Mouse (Mus musculus): ENCODE results near the gene Fance. TPM values are rescaled to one million over a fixed set of nuclear protein-coding genes. Genes with fewer than 3 reads are reported as not detected.
"Not testable (repeated sequence)": the region's sequence is repeated elsewhere in the genome, so short reads cannot be mapped to it uniquely, and the experiment has no call there.

The Fance gene
- polyA plus RNA-seq, 1 experiment: 28.5 TPM

- TF ChIP-seq MYOG (IDR thresholded peaks at IDR 0.05; ENCODE audit: control insufficient read depth in 1 of 3, insufficient read depth in 1 of 3, insufficient read length in 2 of 3, low read depth in 2 of 3) (no peak), MAX (IDR thresholded peaks at IDR 0.05; ENCODE audit: low read depth) (no peak), POLR2AphosphoS2 (IDR thresholded peaks at IDR 0.05; ENCODE audit: insufficient read length, low read depth) (no peak), MYOD1 (IDR thresholded peaks at IDR 0.05; ENCODE audit: control insufficient read depth in 1 of 3, insufficient read length in 2 of 3, low read depth in 2 of 3) (no peak), USF1 (IDR thresholded peaks at IDR 0.05; ENCODE audit: low read depth) (no peak), TCF3 (IDR thresholded peaks at IDR 0.05; ENCODE audit: insufficient read length, low read depth) (no peak), E2F4 (IDR thresholded peaks at IDR 0.05; ENCODE audit: insufficient read depth) (no peak), TCF12 (IDR thresholded peaks at IDR 0.05; ENCODE audit: insufficient read depth, poor library complexity, severe bottlenecking) (no peak), CEBPB (IDR thresholded peaks at IDR 0.05; ENCODE audit: insufficient read depth, poor library complexity, severe bottlenecking) (no peak), POLR2A (IDR thresholded peaks at IDR 0.05; ENCODE audit: insufficient read length, low read depth) (no peak), REST (IDR thresholded peaks at IDR 0.05; ENCODE audit: insufficient read depth, insufficient read length) (no peak), SRF (IDR thresholded peaks at IDR 0.05; ENCODE audit: control insufficient read depth, insufficient read length, low read depth) (no peak)
- H3K4me3 ChIP-seq: no peak overlapping the region
- H3ac ChIP-seq (ENCODE audit: control insufficient read depth, insufficient read length): no peak overlapping the region
- H3K36me3 ChIP-seq (ENCODE audit: control insufficient read depth, insufficient read depth): peaks cover 6% of the 10 kb centered on the region
- H3K79me2 ChIP-seq (ENCODE audit: control insufficient read depth, insufficient read depth): peaks cover 3% of the 10 kb centered on the region
- no peak overlapping the region for H3K4me2 ChIP-seq (ENCODE audit: low read depth)
- H3K27me3 ChIP-seq (ENCODE audit: control insufficient read depth, insufficient read depth, insufficient read length): no peaks in the 10 kb centered on the region
These were observed 10.5 kb downstream of the Fance start for GRCm38 (mm10) chr17:28323786-28324185.

- not testable (repeated sequence) for H3K4me2 ChIP-seq (ENCODE audit: low read depth); H3K36me3 ChIP-seq (ENCODE audit: control insufficient read depth, insufficient read depth); H3K27me3 ChIP-seq (ENCODE audit: control insufficient read depth, insufficient read depth, insufficient read length); H3K4me3 ChIP-seq; H3K79me2 ChIP-seq (ENCODE audit: control insufficient read depth, insufficient read depth); H3ac ChIP-seq (ENCODE audit: control insufficient read depth, insufficient read length)
These were observed 11.1 kb downstream of the Fance start for GRCm38 (mm10) chr17:28324416-28324815.

GRCm38 (mm10) chr17:28325751-28326150 lies 12.4 kb downstream of the Fance start:
- no peak for TF ChIP-seq SRF (IDR thresholded peaks at IDR 0.05; ENCODE audit: control insufficient read depth, insufficient read length, low read depth)
- TF ChIP-seq TCF3 (IDR thresholded peaks at IDR 0.05; ENCODE audit: insufficient read length, low read depth): no peak
- TF ChIP-seq POLR2AphosphoS2 (IDR thresholded peaks at IDR 0.05; ENCODE audit: insufficient read length, low read depth): no peak
- TF ChIP-seq POLR2A (IDR thresholded peaks at IDR 0.05; ENCODE audit: insufficient read length, low read depth): no peak
- no peak for TF ChIP-seq TCF12 (IDR thresholded peaks at IDR 0.05; ENCODE audit: insufficient read depth, poor library complexity, severe bottlenecking)
- TF ChIP-seq MAX (IDR thresholded peaks at IDR 0.05; ENCODE audit: low read depth): no peak
- TF ChIP-seq E2F4 (IDR thresholded peaks at IDR 0.05; ENCODE audit: insufficient read depth): no peak
- no peak for TF ChIP-seq MYOG (IDR thresholded peaks at IDR 0.05; ENCODE audit: control insufficient read depth in 1 of 3, insufficient read depth in 1 of 3, insufficient read length in 2 of 3, low read depth in 2 of 3)
- no peak for TF ChIP-seq MYOD1 (IDR thresholded peaks at IDR 0.05; ENCODE audit: control insufficient read depth in 1 of 3, insufficient read length in 2 of 3, low read depth in 2 of 3)
- no peak for TF ChIP-seq CEBPB (IDR thresholded peaks at IDR 0.05; ENCODE audit: insufficient read depth, poor library complexity, severe bottlenecking)
- no peak for TF ChIP-seq USF1 (IDR thresholded peaks at IDR 0.05; ENCODE audit: low read depth)
- TF ChIP-seq REST (IDR thresholded peaks at IDR 0.05; ENCODE audit: insufficient read depth, insufficient read length): no peak
- H3ac ChIP-seq (ENCODE audit: control insufficient read depth, insufficient read length): no peak overlapping the region
- H3K27me3 ChIP-seq (ENCODE audit: control insufficient read depth, insufficient read depth, insufficient read length): no peaks in the 10 kb centered on the region
- peaks cover 20% of the 10 kb centered on the region for H3K79me2 ChIP-seq (ENCODE audit: control insufficient read depth, insufficient read depth)
- H3K36me3 ChIP-seq (ENCODE audit: control insufficient read depth, insufficient read depth): peaks cover 18% of the 10 kb centered on the region
- H3K4me2 ChIP-seq (ENCODE audit: low read depth): no peak overlapping the region
- no peak overlapping the region for H3K4me3 ChIP-seq

GRCm38 (mm10) chr17:28326951-28327350 lies 13.6 kb downstream of the Fance start:
- no peak for TF ChIP-seq MAX (IDR thresholded peaks at IDR 0.05; ENCODE audit: low read depth)
- TF ChIP-seq SRF (IDR thresholded peaks at IDR 0.05; ENCODE audit: control insufficient read depth, insufficient read length, low read depth): no peak
- no peak for TF ChIP-seq CEBPB (IDR thresholded peaks at IDR 0.05; ENCODE audit: insufficient read depth, poor library complexity, severe bottlenecking)
- TF ChIP-seq TCF12 (IDR thresholded peaks at IDR 0.05; ENCODE audit: insufficient read depth, poor library complexity, severe bottlenecking): no peak
- TF ChIP-seq REST (IDR thresholded peaks at IDR 0.05; ENCODE audit: insufficient read depth, insufficient read length): no peak
- no peak for TF ChIP-seq MYOD1 (IDR thresholded peaks at IDR 0.05; ENCODE audit: control insufficient read depth in 1 of 3, insufficient read length in 2 of 3, low read depth in 2 of 3)
- H3K4me2 ChIP-seq (ENCODE audit: low read depth): peak overlapping the region; percentile 95
- no peak overlapping the region for H3K4me3 ChIP-seq
- peaks cover 28% of the 10 kb centered on the region for H3K36me3 ChIP-seq (ENCODE audit: control insufficient read depth, insufficient read depth)
- H3K27me3 ChIP-seq (ENCODE audit: control insufficient read depth, insufficient read depth, insufficient read length): no peaks in the 10 kb centered on the region
- H3ac ChIP-seq (ENCODE audit: control insufficient read depth, insufficient read length): no peak overlapping the region
- H3K79me2 ChIP-seq (ENCODE audit: control insufficient read depth, insufficient read depth): peaks cover 20% of the 10 kb centered on the region

GRCm38 (mm10) chr17:28327673-28328325 lies 14.5 kb downstream of the Fance start:
- no peaks in the 10 kb centered on the region for H3K27me3 ChIP-seq (ENCODE audit: control insufficient read depth, insufficient read depth, insufficient read length)
- peak overlapping the region; percentile 91 for H3K4me3 ChIP-seq
- TF ChIP-seq SRF (IDR thresholded peaks at IDR 0.05; ENCODE audit: control insufficient read depth, insufficient read length, low read depth): peak; percentile 87
- TF ChIP-seq POLR2AphosphoS2 (IDR thresholded peaks at IDR 0.05; ENCODE audit: insufficient read length, low read depth): peak; percentile 49
- TF ChIP-seq MYOG (IDR thresholded peaks at IDR 0.05; ENCODE audit: control insufficient read depth in 1 of 3, insufficient read depth in 1 of 3, insufficient read length in 2 of 3, low read depth in 2 of 3): no peak
- no peak for TF ChIP-seq TCF12 (IDR thresholded peaks at IDR 0.05; ENCODE audit: insufficient read depth, poor library complexity, severe bottlenecking)
- TF ChIP-seq MAX (IDR thresholded peaks at IDR 0.05; ENCODE audit: low read depth): no peak
- TF ChIP-seq TCF3 (IDR thresholded peaks at IDR 0.05; ENCODE audit: insufficient read length, low read depth): no peak
- peak; percentile 88 for TF ChIP-seq CEBPB (IDR thresholded peaks at IDR 0.05; ENCODE audit: insufficient read depth, poor library complexity, severe bottlenecking)
- TF ChIP-seq REST (IDR thresholded peaks at IDR 0.05; ENCODE audit: insufficient read depth, insufficient read length): no peak
- TF ChIP-seq E2F4 (IDR thresholded peaks at IDR 0.05; ENCODE audit: insufficient read depth): no peak
- peak in 1 of 3 experiments; percentile 45 for TF ChIP-seq MYOD1 (IDR thresholded peaks at IDR 0.05; ENCODE audit: control insufficient read depth in 1 of 3, insufficient read length in 2 of 3, low read depth in 2 of 3)
- peak; percentile 15 for TF ChIP-seq POLR2A (IDR thresholded peaks at IDR 0.05; ENCODE audit: insufficient read length, low read depth)
- no peak for TF ChIP-seq USF1 (IDR thresholded peaks at IDR 0.05; ENCODE audit: low read depth)
- H3K79me2 ChIP-seq (ENCODE audit: control insufficient read depth, insufficient read depth): peaks cover 20% of the 10 kb centered on the region
- H3K4me2 ChIP-seq (ENCODE audit: low read depth): peak overlapping the region; percentile 95
- H3ac ChIP-seq (ENCODE audit: control insufficient read depth, insufficient read length): peak overlapping the region; percentile 86
- H3K36me3 ChIP-seq (ENCODE audit: control insufficient read depth, insufficient read depth): peaks cover 24% of the 10 kb centered on the region

Measured in myocyte (in vitro differentiated cells).